Mouse (Mus musculus) bone marrow, adult 2 months (tissue): Measurements from ENCODE around the gene Cavin3.

Experiments used
- CTCF ChIP-seq: fragments of 200-500 bp; IDR thresholded peaks from 2 replicates; pipeline ENCODE4 v1.5.1; 2011; ENCODE audit warnings: low read length, control low read depth; ENCODE audit not compliant: control insufficient read depth, insufficient read depth
- POLR2A ChIP-seq: fragments of 200-500 bp; IDR thresholded peaks from 2 replicates; pipeline ENCODE4 v1.6.1; 2011; ENCODE audit warnings: low read depth, mild to moderate bottlenecking, control low read depth, low read length, borderline replicate concordance; ENCODE audit not compliant: control insufficient read depth

DNA sequence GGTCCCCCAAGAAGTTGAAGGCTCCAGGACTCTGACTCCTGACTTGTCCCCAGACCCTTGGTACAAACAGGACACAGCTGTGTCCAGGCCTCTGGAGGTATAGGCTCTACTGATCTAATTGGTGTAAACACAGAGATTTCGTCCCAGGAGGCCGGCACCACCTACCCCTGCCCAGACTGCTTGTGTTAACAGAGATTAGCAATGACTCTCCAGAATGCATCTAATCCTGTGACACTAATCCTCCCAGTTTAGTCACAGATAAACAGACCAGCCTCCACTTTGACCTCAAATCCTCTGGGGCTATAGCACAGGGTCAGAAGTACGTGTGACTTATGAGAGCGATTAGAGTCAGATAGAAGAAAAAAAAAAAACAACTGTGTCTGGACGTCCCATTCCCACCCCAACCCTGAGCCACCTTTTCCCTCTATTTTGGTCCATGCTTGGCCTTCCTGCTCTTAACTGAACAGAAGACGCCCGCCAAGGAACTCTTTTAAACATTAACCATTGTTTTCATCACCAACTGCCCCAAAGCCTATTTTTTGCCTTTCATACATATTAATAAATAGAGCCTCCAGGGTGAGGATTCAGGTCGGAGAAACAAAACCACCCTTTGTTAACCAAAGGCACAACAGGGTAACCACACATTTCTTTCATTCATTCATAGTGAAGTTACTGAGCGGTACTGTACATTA lies 34.7 kb upstream of the Cavin3 start:
- no peak for TF ChIP-seq CTCF
- no peak for TF ChIP-seq POLR2A
